Mouse (Mus musculus): ENCODE measurements at regions not wholly inside any gene's neighbourhood (a gene's known extent, or its start where the extent isn't known, plus 50 kb on each side); places are given as distances from the start of the nearest gene placed in this dataset.

- H3K9ac ChIP-seq (replicated peaks) = no peak overlapping the region
- H3K36me3 ChIP-seq = no peaks in the 10 kb centered on the region
- H3K4me1 ChIP-seq = peaks cover 30% of the 10 kb centered on the region
- no peak for ATAC-seq (ENCODE audit: low FRiP score, low read depth)
- H3K27ac ChIP-seq (replicated peaks) = no peak overlapping the region
- no peak overlapping the region for H3K4me3 ChIP-seq
- H3K9me3 ChIP-seq = no peaks in the 10 kb centered on the region
- 88% methylated on average over 11 of the region's 11 CpGs for WGBS
- peaks cover 15% of the 10 kb centered on the region; the same call in 1 of the 2 replicates for H3K27me3 ChIP-seq
- H3K4me2 ChIP-seq (replicated peaks) = no peak overlapping the region
These were observed 54.3 kb upstream of the Kcng1 start for GRCm38 (mm10) chr2:168335739-168336385.

DNA sequence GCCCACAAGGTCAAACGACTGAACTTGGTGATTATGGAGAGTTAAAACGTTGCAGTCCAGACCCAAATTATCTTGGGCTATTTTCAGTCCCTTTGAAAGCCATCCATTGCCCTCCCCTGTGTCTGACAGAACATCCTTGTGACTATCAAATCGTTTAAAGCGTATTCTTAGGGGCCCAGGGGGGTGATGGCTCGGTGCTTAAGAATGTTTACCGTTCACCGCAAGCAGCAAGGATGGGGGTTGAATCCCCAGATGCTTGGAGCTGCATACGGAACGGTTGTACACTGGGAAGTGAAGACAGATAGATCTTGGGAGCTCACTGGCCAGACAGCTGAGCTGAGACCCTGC, 52.7 kb upstream of the Kcng1 start:
- 43% methylated on average over 9 of the region's 9 CpGs for WGBS
- no peaks in the 10 kb centered on the region for H3K36me3 ChIP-seq
- H3K9me3 ChIP-seq = no peaks in the 10 kb centered on the region
- no peak overlapping the region for H3K4me2 ChIP-seq (replicated peaks)
- H3K27ac ChIP-seq (replicated peaks) = 0 out of 2 replicates have a peak overlapping the region, but pooled peaks have one; percentile 20
- H3K4me3 ChIP-seq = no peak overlapping the region
- ATAC-seq (ENCODE audit: low FRiP score, low read depth) = no peak
- peaks cover 7% of the 10 kb centered on the region; the same call in 1 of the 2 replicates for H3K27me3 ChIP-seq
- H3K9ac ChIP-seq (replicated peaks) = no peak overlapping the region
- H3K4me1 ChIP-seq = peaks cover 28% of the 10 kb centered on the region

- WGBS = 46% methylated on average over 20 of the region's 20 CpGs
- no peak overlapping the region for H3K4me3 ChIP-seq
- H3K9me3 ChIP-seq = no peaks in the 10 kb centered on the region
- 0 out of 2 replicates have a peak overlapping the region, but pooled peaks have one; percentile 20 for H3K27ac ChIP-seq (replicated peaks)
- peaks cover 7% of the 10 kb centered on the region; the same call in 1 of the 2 replicates for H3K27me3 ChIP-seq
- H3K4me2 ChIP-seq (replicated peaks) = no peak overlapping the region
- H3K36me3 ChIP-seq = no peaks in the 10 kb centered on the region
- no peak overlapping the region for H3K9ac ChIP-seq (replicated peaks)
- ATAC-seq (ENCODE audit: low FRiP score, low read depth) = no peak
- peaks cover 23% of the 10 kb centered on the region for H3K4me1 ChIP-seq
These were observed 52.2 kb upstream of the Kcng1 start for GRCm38 (mm10) chr2:168333552-168334240.

- Histone ChIP-seq H3K36me3 (no peaks in the 10 kb centered on the region), H3K4me2 (replicated peaks) (no peak overlapping the region), H3K9ac (replicated peaks) (no peak overlapping the region), H3K27ac (replicated peaks) (0 out of 2 replicates have a peak overlapping the region, but pooled peaks have one; percentile 20), H3K4me1 (peaks cover 16% of the 10 kb centered on the region), H3K27me3 (peaks cover 7% of the 10 kb centered on the region; the same call in 1 of the 2 replicates), H3K9me3 (no peaks in the 10 kb centered on the region), H3K4me3 (no peak overlapping the region)
- 78% methylated on average over 6 of the region's 6 CpGs for WGBS
- ATAC-seq (ENCODE audit: low FRiP score, low read depth) = no peak
These were observed 51.4 kb upstream of the Kcng1 start for GRCm38 (mm10) chr2:168332972-168333371.

Measured in midbrain, embryonic 12.5 days (tissue).